ENCODE assay signal across 8 mouse cellular contexts in genomic region chr7:45361243-45361804, GRCm38 (mm10). TPM values are rescaled to one million over a fixed set of nuclear protein-coding genes. Genes with fewer than 3 reads are reported as not detected.
DNase-seq lines count a peak whose midpoint lies in the region; ATAC-seq and TF ChIP-seq lines count a peak whose summit lies in the region.

No protein-coding gene starts in this region.

- H3K27ac ChIP-seq in bone marrow, adult 2 months (ENCODE audit: control insufficient read depth, insufficient read depth, low read depth, low read length, poor library complexity): no peak overlapping the region
- H3K27ac ChIP-seq in embryonic facial prominence, embryonic 15.5 days (replicated peaks): no peak overlapping the region; the same call in 1 of the 2 replicates
- no peak overlapping the region for H3K27ac ChIP-seq in liver, embryonic 16.5 days (ENCODE audit: low read length)
- no peak overlapping the region for H3K27ac ChIP-seq in neural tube, embryonic 12.5 days
- H3K27ac ChIP-seq in stomach, postnatal 0 days (replicated peaks): peak overlapping the region; percentile 40; the same call in 1 of the 2 replicates

- peak overlapping the region; percentile 26 for H3K9ac ChIP-seq in embryonic facial prominence, embryonic 15.5 days
- H3K9ac ChIP-seq in liver, embryonic 16.5 days (ENCODE audit: low read depth, low read length): no peak overlapping the region
- H3K9ac ChIP-seq in neural tube, embryonic 12.5 days: peak overlapping the region; percentile 57
- H3K9ac ChIP-seq in stomach, postnatal 0 days (ENCODE audit: low read length): peak overlapping the region; percentile 35; the same call in 1 of the 2 replicates

- intact Hi-C loops in heart, postnatal 10 days (cut with DNase I): no loop called here

- under 1% methylated on average over 43 of the region's 43 CpGs for WGBS in bone marrow, adult 2 months
- 1% methylated on average over 43 of the region's 43 CpGs for WGBS in embryonic facial prominence, embryonic 15.5 days
- WGBS in liver, embryonic 16.5 days (ENCODE audit: insufficient replicate concordance): under 1% methylated on average over 43 of the region's 43 CpGs
- under 1% methylated on average over 43 of the region's 43 CpGs for WGBS in neural tube, embryonic 12.5 days
- WGBS in stomach, postnatal 0 days: under 1% methylated on average over 43 of the region's 43 CpGs

- H3K4me3 ChIP-seq in bone marrow, adult 2 months (replicated peaks; ENCODE audit: control insufficient read depth, low read depth, low read length): no peak overlapping the region
- peak overlapping the region; percentile 50 for H3K4me3 ChIP-seq in embryonic facial prominence, embryonic 15.5 days (replicated peaks)
- H3K4me3 ChIP-seq in liver, embryonic 16.5 days (ENCODE audit: low read depth, low read length): peak overlapping the region; percentile 45
- peak overlapping the region; percentile 43 for H3K4me3 ChIP-seq in neural tube, embryonic 12.5 days
- peak overlapping the region; percentile 38 for H3K4me3 ChIP-seq in stomach, postnatal 0 days (ENCODE audit: low read depth, low read length)

- peak; percentile 88 for ATAC-seq in embryonic facial prominence, embryonic 15.5 days (ENCODE audit: insufficient number of reproducible peaks, low FRiP score, low TSS enrichment, low read depth)
- ATAC-seq in liver, embryonic 16.5 days (ENCODE audit: low read depth): peak; percentile 66
- peak; percentile 74 for ATAC-seq in neural tube, embryonic 12.5 days (ENCODE audit: low FRiP score, low read depth)
- ATAC-seq in stomach, postnatal 0 days (ENCODE audit: low FRiP score, low TSS enrichment): peak; percentile 79

- H3K4me1 ChIP-seq in bone marrow, adult 2 months (ENCODE audit: control insufficient read depth, insufficient read depth, low read length): no peaks in the 10 kb centered on the region
- peaks cover 30% of the 10 kb centered on the region for H3K4me1 ChIP-seq in embryonic facial prominence, embryonic 15.5 days
- H3K4me1 ChIP-seq in liver, embryonic 16.5 days (ENCODE audit: control insufficient read depth, low read depth, low read length): peaks cover 15% of the 10 kb centered on the region
- H3K4me1 ChIP-seq in neural tube, embryonic 12.5 days: peaks cover 31% of the 10 kb centered on the region
- H3K4me1 ChIP-seq in stomach, postnatal 0 days (replicated peaks; ENCODE audit: control insufficient read depth, insufficient read depth): peaks cover 3% of the 10 kb centered on the region; the same call in 1 of the 2 replicates

- peak; percentile 99 for DNase-seq in A20 (ENCODE audit: low read depth, low spot score)
- peak; percentile 61 to 63 for DNase-seq in heart, postnatal 10 days
- DNase-seq in kidney, postnatal 4 days: peak; percentile 86 to 91
- peak; percentile 80 for DNase-seq in stomach, postnatal 0 days (ENCODE audit: low spot score)

- no peak for TF ChIP-seq CTCF in bone marrow, adult 2 months (IDR thresholded peaks at IDR 0.05; ENCODE audit: control insufficient read depth, insufficient read depth, low read length)
- TF ChIP-seq CTCF in stomach, postnatal 0 days (IDR thresholded peaks at IDR 0.05; ENCODE audit: low read depth): no peak

- no peaks in the 10 kb centered on the region for H3K9me3 ChIP-seq in embryonic facial prominence, embryonic 15.5 days (replicated peaks)
- H3K9me3 ChIP-seq in liver, embryonic 16.5 days (replicated peaks; ENCODE audit: control insufficient read depth, low read length): no peaks in the 10 kb centered on the region
- H3K9me3 ChIP-seq in neural tube, embryonic 12.5 days: no peaks in the 10 kb centered on the region
- H3K9me3 ChIP-seq in stomach, postnatal 0 days (ENCODE audit: control insufficient read depth, low read length): no peaks in the 10 kb centered on the region

- TF ChIP-seq EP300 in stomach, postnatal 0 days (optimal IDR thresholded peaks at IDR 0.05): no peak

- peak overlapping the region; percentile 83 for H3K4me2 ChIP-seq in embryonic facial prominence, embryonic 15.5 days (replicated peaks)
- H3K4me2 ChIP-seq in liver, embryonic 16.5 days (ENCODE audit: low read depth, low read length): peak overlapping the region; percentile 54
- peak overlapping the region; percentile 73 for H3K4me2 ChIP-seq in neural tube, embryonic 12.5 days (replicated peaks)
- H3K4me2 ChIP-seq in stomach, postnatal 0 days (replicated peaks; ENCODE audit: low read depth): peak overlapping the region; percentile 60

- 0 out of 2 replicates have a peak, but pooled peaks have one; percentile 36 for TF ChIP-seq POLR2A in bone marrow, adult 2 months (IDR thresholded peaks at IDR 0.05; ENCODE audit: borderline replicate concordance, control insufficient read depth, low read depth, low read length)

- H3K27me3 ChIP-seq in embryonic facial prominence, embryonic 15.5 days: peaks cover 39% of the 10 kb centered on the region; the same call in 1 of the 2 replicates
- H3K27me3 ChIP-seq in liver, embryonic 16.5 days (ENCODE audit: control insufficient read depth, insufficient read depth, low read depth, low read length): peaks cover 65% of the 10 kb centered on the region
- peaks cover 32% of the 10 kb centered on the region for H3K27me3 ChIP-seq in neural tube, embryonic 12.5 days (replicated peaks)
- peaks cover 2% of the 10 kb centered on the region; the same call in 1 of the 2 replicates for H3K27me3 ChIP-seq in stomach, postnatal 0 days (ENCODE audit: control insufficient read depth, insufficient read depth, low read length)

- H3K36me3 ChIP-seq in embryonic facial prominence, embryonic 15.5 days: peaks cover 3% of the 10 kb centered on the region; the same call in 1 of the 2 replicates
- no peaks in the 10 kb centered on the region for H3K36me3 ChIP-seq in liver, embryonic 16.5 days (ENCODE audit: control insufficient read depth, insufficient read depth)
- H3K36me3 ChIP-seq in neural tube, embryonic 12.5 days: peaks cover 20% of the 10 kb centered on the region
- H3K36me3 ChIP-seq in stomach, postnatal 0 days (ENCODE audit: control insufficient read depth, insufficient read depth, low read length): no peaks in the 10 kb centered on the region

RNA-seq across cellular contexts. Expression of gene Ppfia3, which starts 5.5 kb away (rescaled TPM):
- polyA plus RNA-seq in bone marrow, adult 2 months (2011; ENCODE audit: insufficient read depth, insufficient read length, low replicate concordance, missing spikeins): not detected in 2 replicates
- 8.5 and 10.1 TPM in 2 replicates for polyA plus RNA-seq in embryonic facial prominence, embryonic 15.5 days (2015; fragmentation: Nextera tagmentation; extraction: Ambion mirVana)
- total RNA-seq in heart, postnatal 10 days (2021): under 1 TPM; 0.22 to 0.31 TPM
- 0.15 and 0.19 TPM in 2 replicates for polyA plus RNA-seq in liver, embryonic 16.5 days (2015; fragmentation: Nextera tagmentation; extraction: Ambion mirVana)
- 17.1 and 18.1 TPM in 2 replicates for polyA plus RNA-seq in neural tube, embryonic 12.5 days (2016; fragmentation: Nextera tagmentation; extraction: Ambion mirVana)
- 6.0 and 7.1 TPM in 2 replicates for polyA plus RNA-seq in stomach, postnatal 0 days (2015; fragmentation: Nextera tagmentation; extraction: Ambion mirVana)

RNA-seq across cellular contexts. Expression of gene Lin7b, which starts 9.1 kb away (rescaled TPM):
- polyA plus RNA-seq in bone marrow, adult 2 months (2011; ENCODE audit: insufficient read depth, insufficient read length, low replicate concordance, missing spikeins): not detected in 2 replicates
- polyA plus RNA-seq in embryonic facial prominence, embryonic 15.5 days (2015; fragmentation: Nextera tagmentation; extraction: Ambion mirVana): 3.8 and 4.0 TPM in 2 replicates
- 1 to 10 TPM in 1 of 2 experiments, under 1 TPM in 1; 0.97 to 1.1 TPM for total RNA-seq in heart, postnatal 10 days (2021)
- polyA plus RNA-seq in liver, embryonic 16.5 days (2015; fragmentation: Nextera tagmentation; extraction: Ambion mirVana): not detected in 2 replicates
- 3.5 TPM in 2 replicates for polyA plus RNA-seq in neural tube, embryonic 12.5 days (2016; fragmentation: Nextera tagmentation; extraction: Ambion mirVana)
- polyA plus RNA-seq in stomach, postnatal 0 days (2015; fragmentation: Nextera tagmentation; extraction: Ambion mirVana): 5.9 and 6.1 TPM in 2 replicates

RNA-seq across cellular contexts. Expression of gene Hrc, which starts 26.2 kb away (rescaled TPM):
- 1.5 and 1.7 TPM in 2 replicates for polyA plus RNA-seq in bone marrow, adult 2 months (2011; ENCODE audit: insufficient read depth, insufficient read length, low replicate concordance, missing spikeins)
- polyA plus RNA-seq in embryonic facial prominence, embryonic 15.5 days (2015; fragmentation: Nextera tagmentation; extraction: Ambion mirVana): 8.7 and 10.6 TPM in 2 replicates
- total RNA-seq in heart, postnatal 10 days (2021): 100 to 1,000 TPM; 320 to 351 TPM
- 0.39 and 0.60 TPM in 2 replicates for polyA plus RNA-seq in liver, embryonic 16.5 days (2015; fragmentation: Nextera tagmentation; extraction: Ambion mirVana)
- polyA plus RNA-seq in neural tube, embryonic 12.5 days (2016; fragmentation: Nextera tagmentation; extraction: Ambion mirVana): 0.46 and 0.77 TPM in 2 replicates
- polyA plus RNA-seq in stomach, postnatal 0 days (2015; fragmentation: Nextera tagmentation; extraction: Ambion mirVana): 0.80 and 0.85 TPM in 2 replicates

RNA-seq across cellular contexts. Expression of gene Trpm4, which starts 27.7 kb away (rescaled TPM):
- 2.6 and 3.9 TPM in 2 replicates for polyA plus RNA-seq in bone marrow, adult 2 months (2011; ENCODE audit: insufficient read depth, insufficient read length, low replicate concordance, missing spikeins)
- 21.9 and 23.9 TPM in 2 replicates for polyA plus RNA-seq in embryonic facial prominence, embryonic 15.5 days (2015; fragmentation: Nextera tagmentation; extraction: Ambion mirVana)
- total RNA-seq in heart, postnatal 10 days (2021): 10 to 100 TPM; 21.0 to 26.1 TPM
- 0.85 and 1.7 TPM in 2 replicates for polyA plus RNA-seq in liver, embryonic 16.5 days (2015; fragmentation: Nextera tagmentation; extraction: Ambion mirVana)
- polyA plus RNA-seq in neural tube, embryonic 12.5 days (2016; fragmentation: Nextera tagmentation; extraction: Ambion mirVana): 9.6 and 11.0 TPM in 2 replicates
- polyA plus RNA-seq in stomach, postnatal 0 days (2015; fragmentation: Nextera tagmentation; extraction: Ambion mirVana): 22.7 and 23.7 TPM in 2 replicates

RNA-seq across cellular contexts. Expression of gene Snrnp70, which starts 34.2 kb away (rescaled TPM):
- 753 and 781 TPM in 2 replicates for polyA plus RNA-seq in bone marrow, adult 2 months (2011; ENCODE audit: insufficient read depth, insufficient read length, low replicate concordance, missing spikeins)
- 212 and 214 TPM in 2 replicates for polyA plus RNA-seq in embryonic facial prominence, embryonic 15.5 days (2015; fragmentation: Nextera tagmentation; extraction: Ambion mirVana)
- total RNA-seq in heart, postnatal 10 days (2021): 100 to 1,000 TPM; 146 to 161 TPM
- 64.2 and 70.1 TPM in 2 replicates for polyA plus RNA-seq in liver, embryonic 16.5 days (2015; fragmentation: Nextera tagmentation; extraction: Ambion mirVana)
- polyA plus RNA-seq in neural tube, embryonic 12.5 days (2016; fragmentation: Nextera tagmentation; extraction: Ambion mirVana): 269 and 286 TPM in 2 replicates
- polyA plus RNA-seq in stomach, postnatal 0 days (2015; fragmentation: Nextera tagmentation; extraction: Ambion mirVana): 73.7 and 78.8 TPM in 2 replicates
